Mouse (Mus musculus) neural tube, embryonic 15.5 days (tissue): ENCODE measurements at regions not wholly inside any gene's neighbourhood (a gene's known extent, or its start where the extent isn't known, plus 50 kb on each side); places are given as distances from the start of the nearest gene placed in this dataset.
"Not testable (repeated sequence)": the region's sequence is repeated elsewhere in the genome, so short reads cannot be mapped to it uniquely, and the experiment has no call there.

ENCODE experiments used
- ATAC-seq: fragments of 200-750 bp; cut with Nextera tagmentation; 2 replicates; pipeline ENCODE4 v1.8.0; 2017; ENCODE audit warnings: mild to moderate bottlenecking, moderate TSS enrichment, moderate library complexity; ENCODE audit not compliant: low FRiP score
- H3K27ac ChIP-seq: fragments of 300-500 bp; sonication (generic); replicated peaks from 2 replicates; pipeline ENCODE4 v1.5.1; 2015; ENCODE audit warnings: mild to moderate bottlenecking, inconsistent platforms
- H3K27me3 ChIP-seq: fragments of 300-500 bp; sonication (generic); replicated peaks from 2 replicates; pipeline ENCODE4 v1.6.1; 2015; ENCODE audit warnings: inconsistent platforms
- H3K36me3 ChIP-seq: fragments of 300-500 bp; sonication (generic); 2 replicates; pipeline ENCODE4 v1.6.1; 2015; ENCODE audit warnings: inconsistent platforms
- H3K4me1 ChIP-seq: fragments of 300-500 bp; sonication (generic); 2 replicates; pipeline ENCODE4 v1.6.1; 2015; ENCODE audit warnings: inconsistent platforms
- H3K4me2 ChIP-seq: fragments of 300-500 bp; sonication (generic); 2 replicates; pipeline ENCODE4 v1.6.1; 2015; ENCODE audit warnings: inconsistent platforms, mild to moderate bottlenecking, moderate library complexity
- H3K4me3 ChIP-seq: fragments of 300-500 bp; sonication (generic); replicated peaks from 2 replicates; pipeline ENCODE4 v1.5.1; 2015; ENCODE audit warnings: mild to moderate bottlenecking, inconsistent platforms
- H3K9ac ChIP-seq: fragments of 300-500 bp; sonication (generic); replicated peaks from 2 replicates; pipeline ENCODE4 v1.6.1; 2015; ENCODE audit warnings: mild to moderate bottlenecking, inconsistent platforms
- H3K9me3 ChIP-seq: fragments of 300-500 bp; sonication (generic); replicated peaks from 2 replicates; pipeline ENCODE4 v1.6.1; 2016; ENCODE audit warnings: inconsistent platforms
- WGBS: fragments of 180-500 bp; shearing (Covaris S2); methylation state at CpG from one replicate; pipeline ENCODE4 v1.1.7; 2015; ENCODE audit warnings: mixed read lengths; 5-methylcytosine and 5-hydroxymethylcytosine counted together

DNA sequence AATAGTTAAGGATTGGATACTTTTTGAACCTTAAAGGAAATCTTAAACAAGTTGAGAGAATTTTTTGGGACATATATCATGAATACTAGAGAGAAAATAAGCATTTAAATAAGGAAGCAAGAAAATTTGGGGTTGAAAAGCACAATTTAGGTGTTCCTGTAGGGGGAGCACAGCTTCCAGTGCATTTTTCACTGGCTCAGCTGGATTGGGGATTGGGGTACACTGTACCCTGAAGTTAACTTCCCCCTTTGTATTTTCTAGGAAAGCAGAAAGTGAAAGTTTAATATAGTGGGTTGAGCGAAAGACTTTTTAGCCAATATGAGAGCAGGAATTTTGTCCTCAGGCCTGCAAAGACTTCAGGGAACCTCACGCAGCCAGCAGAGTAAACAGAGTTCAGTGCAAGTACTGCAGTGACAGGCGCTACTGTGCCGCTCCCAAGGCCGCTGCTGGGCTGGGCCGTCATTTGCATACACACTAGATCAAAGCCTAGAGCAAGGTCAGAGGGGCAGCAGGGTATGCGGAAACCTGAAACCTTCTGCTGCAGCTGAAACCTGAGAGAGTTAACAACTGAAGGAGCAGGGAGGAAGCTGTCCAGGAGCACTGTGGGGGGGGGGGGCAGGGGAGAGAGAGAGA lies 1111.4 kb downstream of the H2al1n start:
- no peak for ATAC-seq
- Histone ChIP-seq H3K4me3 (no peak overlapping the region), H3K9me3 (no peaks in the 10 kb centered on the region), H3K27ac (no peak overlapping the region), H3K4me2 (peak overlapping the region; percentile 28; the same call in 1 of the 2 replicates), H3K36me3 (no peaks in the 10 kb centered on the region), H3K27me3 (no peaks in the 10 kb centered on the region), H3K9ac (no peak overlapping the region), H3K4me1 (no peaks in the 10 kb centered on the region)
- 12% methylated on average over 7 of the region's 7 CpGs for WGBS

DNA sequence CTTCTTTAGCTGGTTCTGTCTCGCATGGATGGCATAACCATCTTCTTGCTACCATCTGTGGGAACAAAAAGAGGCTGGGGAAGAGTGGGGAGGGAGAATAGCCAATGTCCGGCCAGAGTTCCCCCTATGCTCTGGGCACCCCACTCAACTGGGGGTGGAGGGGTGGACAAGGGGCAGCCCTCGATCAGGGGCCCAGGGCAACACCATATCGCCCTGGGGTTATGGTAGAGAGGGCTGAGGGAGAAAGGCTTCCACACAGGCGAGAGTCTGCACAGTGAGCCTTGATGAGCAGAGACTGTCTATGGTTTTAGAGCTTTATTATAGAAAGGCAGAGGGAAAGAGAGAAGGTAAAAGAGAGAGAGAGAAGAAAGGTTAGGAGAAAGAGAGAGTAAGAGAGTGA lies 1112.0 kb downstream of the H2al1n start:
- WGBS: 48% methylated on average over 5 of the region's 5 CpGs

DNA sequence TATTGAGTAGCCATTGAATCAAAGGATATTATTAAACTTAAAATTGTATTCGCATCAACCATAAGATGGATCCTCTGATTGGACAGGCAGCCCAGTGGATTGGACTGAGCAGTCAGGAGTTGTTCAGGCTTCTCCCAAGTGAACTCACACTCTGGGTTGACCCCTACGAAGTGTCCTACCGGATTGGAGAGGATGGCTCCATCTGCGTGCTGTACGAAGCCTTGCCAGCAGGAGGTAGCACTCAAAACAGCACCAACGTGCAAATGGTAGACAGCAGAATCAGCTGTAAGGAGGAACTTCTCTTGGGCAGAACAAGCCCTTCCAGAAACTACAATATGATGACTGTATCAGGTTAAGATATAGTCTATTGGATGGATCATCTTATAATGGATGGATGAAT lies 1154.2 kb downstream of the H2al1n start:
- H3K36me3 ChIP-seq, ATAC-seq, H3K4me2 ChIP-seq, H3K4me1 ChIP-seq, H3K27ac ChIP-seq, H3K9me3 ChIP-seq, H3K27me3 ChIP-seq, H3K9ac ChIP-seq, H3K4me3 ChIP-seq: not testable (repeated sequence)
- 87% methylated on average over 6 of the region's 6 CpGs for WGBS

More for the DNA sequence above, 1112.0 kb downstream of the H2al1n start:
- Histone ChIP-seq H3K4me2 (no peak overlapping the region), H3K4me3 (no peak overlapping the region), H3K9me3 (no peaks in the 10 kb centered on the region), H3K36me3 (no peaks in the 10 kb centered on the region), H3K4me1 (no peaks in the 10 kb centered on the region), H3K27me3 (no peaks in the 10 kb centered on the region), H3K9ac (no peak overlapping the region), H3K27ac (no peak overlapping the region)
- no peak for ATAC-seq
